Mouse (Mus musculus): ENCODE results near the gene Snx15. TPM values are rescaled to one million over a fixed set of nuclear protein-coding genes. Genes with fewer than 3 reads are reported as not detected.

The Snx15 gene
- polyA plus RNA-seq, 1 experiment from 2014 or later = 64.3 TPM

DNA sequence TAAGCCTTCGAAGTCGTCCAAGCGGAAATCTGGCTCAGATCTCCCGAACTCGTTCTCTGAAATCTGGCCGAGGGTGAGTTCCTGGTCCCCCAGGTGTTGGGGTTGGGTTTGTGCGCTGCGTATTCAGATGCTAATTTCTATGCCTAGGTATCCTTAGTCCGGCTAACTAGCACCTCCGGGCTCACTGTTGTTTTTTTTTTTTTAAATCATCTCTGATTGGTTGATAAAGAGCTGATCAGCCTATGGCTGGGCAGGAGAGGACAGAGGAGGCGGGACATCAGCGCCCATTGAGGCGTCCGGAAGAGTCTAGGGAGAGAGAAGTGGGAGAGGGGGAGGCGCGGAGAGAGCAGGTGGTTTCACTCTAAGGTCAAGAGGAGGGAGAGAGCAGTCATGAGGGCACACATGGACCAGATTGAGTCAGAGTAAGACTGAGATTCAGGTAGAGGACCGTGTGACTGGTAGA lies 42.7 kb downstream of the Snx15 start:
- Histone ChIP-seq H3K27ac (ENCODE audit: low read depth, low read length) (no peak overlapping the region), H3K4me2 (ENCODE audit: low read length) (peak overlapping the region; percentile 85), H3K9me3 (ENCODE audit: control insufficient read depth, low read length) (no peaks in the 10 kb centered on the region), H3K4me3 (ENCODE audit: low read length) (peak overlapping the region; percentile 53), H3K36me3 (ENCODE audit: control insufficient read depth, insufficient read depth, low read length) (peaks cover 10% of the 10 kb centered on the region), H3K4me1 (ENCODE audit: control insufficient read depth, insufficient read depth, low read depth, low read length) (peaks cover 19% of the 10 kb centered on the region), H3K27me3 (replicated peaks; ENCODE audit: control insufficient read depth, insufficient read depth, low read length) (no peaks in the 10 kb centered on the region), H3K9ac (ENCODE audit: low read depth, low read length) (0 out of 2 replicates have a peak overlapping the region, but pooled peaks have one; percentile 7)
- WGBS = 0% methylated on average over 17 of the region's 17 CpGs
- peak; percentile 60 for ATAC-seq

GRCm38 (mm10) chr19:6084478-6085248 lies 43.4 kb downstream of the Snx15 start, which contains the start of the genes Zfpl1 and Cdca5:
Zfpl1 (minus strand) TSS chr19:6084956.
Cdca5 (plus strand) TSS chr19:6084983.
- under 1% methylated on average over 58 of the region's 58 CpGs for WGBS
- H3K9me3 ChIP-seq (ENCODE audit: control insufficient read depth, low read length) = no peaks in the 10 kb centered on the region
- H3K9ac ChIP-seq (ENCODE audit: low read depth, low read length) = peak within 1 kb of the TSS; percentile 61
- no peak within 1 kb of the TSS for H3K27ac ChIP-seq (ENCODE audit: low read depth, low read length)
- peaks cover 13% of the 10 kb centered on the region for H3K36me3 ChIP-seq (ENCODE audit: control insufficient read depth, insufficient read depth, low read length)
- H3K4me2 ChIP-seq (ENCODE audit: low read length) = peak within 1 kb of the TSS; percentile 96
- H3K4me3 ChIP-seq (ENCODE audit: low read length) = peak within 1 kb of the TSS; percentile 53
- peaks cover 19% of the 10 kb centered on the region for H3K4me1 ChIP-seq (ENCODE audit: control insufficient read depth, insufficient read depth, low read depth, low read length)
- H3K27me3 ChIP-seq (replicated peaks; ENCODE audit: control insufficient read depth, insufficient read depth, low read length) = no peaks in the 10 kb centered on the region
- peak; percentile 93 for ATAC-seq

GRCm38 (mm10) chr19:6082156-6082555 lies 45.9 kb downstream of the Snx15 start, which contains the start of gene Gm28374:
Gm28374 (minus strand) TSS chr19:6082256.
- Histone ChIP-seq H3K27me3 (replicated peaks; ENCODE audit: control insufficient read depth, insufficient read depth, low read length) (no peaks in the 10 kb centered on the region), H3K4me1 (ENCODE audit: control insufficient read depth, insufficient read depth, low read depth, low read length) (peaks cover 19% of the 10 kb centered on the region), H3K9me3 (ENCODE audit: control insufficient read depth, low read length) (no peaks in the 10 kb centered on the region), H3K4me2 (ENCODE audit: low read length) (no peak within 1 kb of the TSS), H3K27ac (ENCODE audit: low read depth, low read length) (no peak within 1 kb of the TSS), H3K36me3 (ENCODE audit: control insufficient read depth, insufficient read depth, low read length) (peaks cover 15% of the 10 kb centered on the region), H3K4me3 (ENCODE audit: low read length) (no peak within 1 kb of the TSS), H3K9ac (ENCODE audit: low read depth, low read length) (no peak within 1 kb of the TSS)
- WGBS = 82% methylated on average over 9 of the region's 9 CpGs
- no peak for ATAC-seq

GRCm38 (mm10) chr19:6079983-6080480 lies 48.1 kb downstream of the Snx15 start, which contains the start of gene Tmem262:
Tmem262 (plus strand) TSS chr19:6080033.
- no peak within 1 kb of the TSS for H3K27ac ChIP-seq (ENCODE audit: low read depth, low read length)
- 95% methylated on average over 12 of the region's 12 CpGs for WGBS
- no peak within 1 kb of the TSS for H3K4me3 ChIP-seq (ENCODE audit: low read length)
- H3K4me1 ChIP-seq (ENCODE audit: control insufficient read depth, insufficient read depth, low read depth, low read length) = peaks cover 18% of the 10 kb centered on the region
- no peak within 1 kb of the TSS for H3K4me2 ChIP-seq (ENCODE audit: low read length)
- H3K9me3 ChIP-seq (ENCODE audit: control insufficient read depth, low read length) = no peaks in the 10 kb centered on the region
- no peak within 1 kb of the TSS for H3K9ac ChIP-seq (ENCODE audit: low read depth, low read length)
- no peak for ATAC-seq
- peaks cover 15% of the 10 kb centered on the region for H3K36me3 ChIP-seq (ENCODE audit: control insufficient read depth, insufficient read depth, low read length)
- H3K27me3 ChIP-seq (replicated peaks; ENCODE audit: control insufficient read depth, insufficient read depth, low read length) = no peaks in the 10 kb centered on the region

DNA sequence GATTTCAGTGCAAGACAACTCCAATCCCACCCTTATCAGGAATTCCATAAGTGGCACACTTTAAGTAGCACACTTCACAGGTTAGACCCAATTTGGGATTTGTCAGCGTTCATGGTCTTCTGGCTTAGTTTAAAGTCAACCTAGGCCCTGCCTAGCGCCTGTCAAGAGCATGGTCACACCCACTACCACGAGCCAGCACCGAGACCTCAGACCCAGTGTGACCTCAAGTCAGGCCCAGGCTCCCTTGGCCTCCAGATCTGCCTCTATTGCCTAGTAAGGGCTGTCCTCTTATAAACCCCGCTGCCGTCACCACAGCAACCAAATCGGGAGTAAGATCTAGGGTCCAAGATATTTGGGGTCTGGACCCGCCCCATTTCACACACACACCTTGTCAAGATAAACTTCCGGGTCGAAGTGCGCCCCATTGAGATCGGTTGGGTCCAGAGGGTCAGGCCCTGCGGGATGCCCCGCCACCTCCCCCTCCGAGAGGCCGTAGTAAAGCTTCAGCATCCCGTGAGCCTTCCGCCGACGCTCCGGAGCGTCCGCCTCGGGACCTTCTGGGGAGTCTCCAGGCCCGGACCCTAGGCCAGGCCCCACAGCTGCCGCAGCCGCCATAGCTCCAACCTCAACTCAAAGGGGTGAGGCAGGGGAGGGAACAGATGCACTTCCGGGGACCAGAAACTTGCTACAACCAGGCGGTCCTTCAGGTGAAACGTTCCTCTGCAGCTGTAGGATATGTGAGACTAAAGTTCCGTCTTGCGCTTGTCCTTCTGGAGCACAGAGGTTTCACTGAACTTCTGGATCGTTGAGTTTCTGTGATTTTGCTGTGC lies 51.3 kb downstream of the Snx15 start, which contains the start of gene Vps51:
Vps51 (minus strand) TSS at position 668 of the 830 bp plus-strand sequence.
- Histone ChIP-seq H3K27ac (ENCODE audit: low read depth, low read length) (peak within 1 kb of the TSS; percentile 92), H3K9ac (ENCODE audit: low read depth, low read length) (peak within 1 kb of the TSS; percentile 87), H3K27me3 (replicated peaks; ENCODE audit: control insufficient read depth, insufficient read depth, low read length) (no peaks in the 10 kb centered on the region), H3K36me3 (ENCODE audit: control insufficient read depth, insufficient read depth, low read length) (peaks cover 19% of the 10 kb centered on the region), H3K4me1 (ENCODE audit: control insufficient read depth, insufficient read depth, low read depth, low read length) (peaks cover 6% of the 10 kb centered on the region), H3K9me3 (ENCODE audit: control insufficient read depth, low read length) (no peaks in the 10 kb centered on the region), H3K4me2 (ENCODE audit: low read length) (peak within 1 kb of the TSS; percentile 73), H3K4me3 (ENCODE audit: low read length) (peak within 1 kb of the TSS; percentile 76)
- peak; percentile 93 for ATAC-seq
- 1% methylated on average over 31 of the region's 33 CpGs for WGBS

DNA sequence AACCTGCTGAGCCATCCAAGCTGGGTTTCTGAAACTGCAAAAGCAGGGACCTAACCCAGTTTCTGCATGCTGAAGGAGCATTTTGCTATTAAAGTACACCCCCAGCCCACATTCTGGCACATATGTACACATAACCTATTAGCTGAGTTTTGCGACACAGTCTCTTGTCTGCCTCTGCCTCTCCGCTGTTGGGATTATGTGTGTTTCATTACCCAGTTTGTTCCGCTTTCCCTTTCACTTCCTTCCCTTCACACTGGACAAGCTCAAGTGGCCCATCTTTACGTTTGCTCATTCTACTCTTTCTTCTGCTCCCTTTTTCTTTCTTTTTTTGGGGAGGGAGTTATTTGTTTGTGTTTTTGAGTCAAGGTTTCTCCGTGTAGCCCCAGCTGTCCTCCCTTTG lies 54.2 kb downstream of the Snx15 start:
- Histone ChIP-seq H3K9ac (ENCODE audit: low read depth, low read length) (no peak overlapping the region), H3K4me1 (ENCODE audit: control insufficient read depth, insufficient read depth, low read depth, low read length) (peaks cover 6% of the 10 kb centered on the region), H3K27me3 (replicated peaks; ENCODE audit: control insufficient read depth, insufficient read depth, low read length) (no peaks in the 10 kb centered on the region), H3K36me3 (ENCODE audit: control insufficient read depth, insufficient read depth, low read length) (peaks cover 29% of the 10 kb centered on the region), H3K27ac (ENCODE audit: low read depth, low read length) (no peak overlapping the region), H3K9me3 (ENCODE audit: control insufficient read depth, low read length) (no peaks in the 10 kb centered on the region), H3K4me3 (ENCODE audit: low read length) (no peak overlapping the region), H3K4me2 (ENCODE audit: low read length) (no peak overlapping the region)
- 90% methylated on average over 5 of the region's 5 CpGs for WGBS
- no peak for ATAC-seq

DNA sequence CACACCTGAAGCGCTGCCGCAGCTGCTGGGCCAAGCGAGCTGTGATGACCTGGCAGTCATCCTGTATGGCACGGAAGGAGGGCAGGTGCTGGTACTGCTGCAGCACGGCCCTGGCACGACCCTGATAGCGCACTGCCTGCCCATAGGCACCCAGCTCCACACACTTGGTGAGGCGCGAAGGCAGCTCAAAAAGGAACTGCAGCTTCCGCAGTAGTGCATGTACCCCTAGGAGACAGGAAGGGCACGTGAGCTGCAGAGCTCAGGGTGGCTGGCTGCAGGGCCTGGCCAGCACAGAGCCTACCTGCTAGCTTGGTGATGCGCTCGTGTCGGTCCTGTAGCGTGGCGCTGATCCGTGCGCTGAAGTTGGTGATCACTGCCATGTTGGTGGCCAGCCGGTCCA lies 56.8 kb downstream of the Snx15 start:
- peaks cover 28% of the 10 kb centered on the region for H3K36me3 ChIP-seq (ENCODE audit: control insufficient read depth, insufficient read depth, low read length)
- H3K27ac ChIP-seq (ENCODE audit: low read depth, low read length) = no peak overlapping the region
- peaks cover 17% of the 10 kb centered on the region for H3K4me1 ChIP-seq (ENCODE audit: control insufficient read depth, insufficient read depth, low read depth, low read length)
- no peaks in the 10 kb centered on the region for H3K27me3 ChIP-seq (replicated peaks; ENCODE audit: control insufficient read depth, insufficient read depth, low read length)
- no peak for ATAC-seq
- H3K9me3 ChIP-seq (ENCODE audit: control insufficient read depth, low read length) = no peaks in the 10 kb centered on the region
- WGBS = 95% methylated on average over 19 of the region's 19 CpGs
- H3K4me3 ChIP-seq (ENCODE audit: low read length) = no peak overlapping the region
- no peak overlapping the region for H3K4me2 ChIP-seq (ENCODE audit: low read length)
- no peak overlapping the region for H3K9ac ChIP-seq (ENCODE audit: low read depth, low read length)

DNA sequence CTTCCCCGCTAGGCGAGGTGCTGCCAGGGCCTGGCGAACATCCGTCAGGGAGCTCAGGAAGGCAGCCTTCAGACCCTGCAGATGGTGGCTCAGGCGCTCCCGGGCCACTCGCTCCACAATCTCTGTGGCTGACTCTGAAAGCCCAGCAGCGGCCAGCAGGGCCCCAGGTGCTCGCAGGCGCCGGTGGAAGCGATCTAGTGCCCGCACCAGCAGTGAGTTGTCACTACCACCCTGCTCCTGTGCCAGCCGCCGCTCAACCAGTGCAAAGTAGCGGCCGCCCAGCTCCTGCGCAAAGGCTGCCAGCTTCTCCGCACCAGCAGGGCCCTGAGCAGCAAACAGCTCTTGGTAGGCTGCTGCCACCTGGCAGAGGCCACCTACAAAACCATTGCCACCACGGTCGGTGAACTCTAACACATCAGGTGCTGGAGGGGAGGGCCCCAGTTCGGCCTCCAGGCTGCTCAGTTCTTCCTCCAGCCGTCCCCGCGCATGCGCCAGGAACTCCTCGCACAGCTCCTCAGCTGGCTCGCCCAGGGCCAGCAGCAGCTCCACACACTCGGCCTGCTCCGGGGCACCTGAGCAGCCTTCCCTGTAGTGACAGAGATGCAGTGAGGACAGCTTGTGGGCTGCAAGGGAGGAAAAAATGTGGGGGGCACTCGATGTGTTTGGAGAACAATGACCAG lies 57.4 kb downstream of the Snx15 start:
- H3K9me3 ChIP-seq (ENCODE audit: control insufficient read depth, low read length) = no peaks in the 10 kb centered on the region
- WGBS = 91% methylated on average over 31 of the region's 31 CpGs
- H3K4me2 ChIP-seq (ENCODE audit: low read length) = no peak overlapping the region
- peaks cover 28% of the 10 kb centered on the region for H3K36me3 ChIP-seq (ENCODE audit: control insufficient read depth, insufficient read depth, low read length)
- no peaks in the 10 kb centered on the region for H3K27me3 ChIP-seq (replicated peaks; ENCODE audit: control insufficient read depth, insufficient read depth, low read length)
- H3K4me1 ChIP-seq (ENCODE audit: control insufficient read depth, insufficient read depth, low read depth, low read length) = peaks cover 18% of the 10 kb centered on the region
- H3K4me3 ChIP-seq (ENCODE audit: low read length) = no peak overlapping the region
- ATAC-seq = no peak
- no peak overlapping the region for H3K9ac ChIP-seq (ENCODE audit: low read depth, low read length)
- H3K27ac ChIP-seq (ENCODE audit: low read depth, low read length) = no peak overlapping the region

Measured in hindbrain, embryonic 16.5 days (tissue).